Mouse (Mus musculus): ENCODE results near the gene Olfr1097. TPM values are rescaled to one million over a fixed set of nuclear protein-coding genes. Genes with fewer than 3 reads are reported as not detected.

The Olfr1097 gene
- total RNA-seq (2012; rRNA removed): not detected in 2 replicates

DNA sequence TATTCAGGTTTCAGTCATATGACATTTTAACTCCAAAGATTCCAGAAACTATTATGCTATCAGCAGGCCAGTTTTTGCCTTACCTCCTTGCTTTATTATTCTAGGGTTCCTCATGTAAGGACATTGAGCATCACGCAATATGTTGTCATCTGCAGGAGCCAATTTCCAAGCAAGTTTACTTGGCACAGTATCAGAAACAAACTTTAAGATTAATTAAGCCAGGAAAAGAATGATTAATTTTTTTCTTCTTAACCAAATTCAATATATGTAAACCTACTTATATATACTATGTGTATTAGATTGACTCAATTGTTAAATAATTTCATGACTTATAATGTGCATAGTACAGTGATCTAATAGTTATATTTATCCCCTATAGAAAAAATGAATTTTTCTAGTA, at the start of gene Olfr1097:
Olfr1097 (minus strand) TSS at position 101 of the 400 bp plus-strand sequence.
- in situ Hi-C loops (cut with MboI; ENCODE audit: low sequenced_read_pairs in 2 of 2, unreplicated experiment in 2 of 2): no loop called here
- Histone ChIP-seq H3K4me3 (ENCODE audit: insufficient read depth in 1 of 2, low read depth in 1 of 2, low read length in 2 of 2, poor library complexity in 1 of 2, severe bottlenecking in 1 of 2) (no peak within 1 kb of the TSS), H3K9me3 (ENCODE audit: control insufficient read depth, insufficient read depth, low read depth, low read length) (no peaks in the 10 kb centered on the region), H3K9ac (ENCODE audit: insufficient read depth, low read depth, low read length, poor library complexity, severe bottlenecking) (no peak within 1 kb of the TSS), H3K27ac (ENCODE audit: insufficient read depth, low read depth, low read length, poor library complexity, severe bottlenecking) (no peak within 1 kb of the TSS), H3K36me3 (ENCODE audit: control insufficient read depth, insufficient read depth, low read length, poor library complexity, severe bottlenecking) (no peaks in the 10 kb centered on the region), H3K4me1 (ENCODE audit: control insufficient read depth in 2 of 2, insufficient read depth in 2 of 2, low read length in 2 of 2, poor library complexity in 1 of 2) (no peaks in the 10 kb centered on the region)
- no peak for DNase-seq (ENCODE audit: low read depth, low spot score)
- TF ChIP-seq MAFK (IDR thresholded peaks at IDR 0.05; ENCODE audit: insufficient read depth, low read depth, low read length) (no peak), HCFC1 (IDR thresholded peaks at IDR 0.05; ENCODE audit: borderline replicate concordance, insufficient read depth, low read length) (no peak), ZNF384 (IDR thresholded peaks at IDR 0.05; ENCODE audit: low read depth, low read length) (no peak), CHD2 (IDR thresholded peaks at IDR 0.05; ENCODE audit: low read depth, low read length) (no peak), ZC3H11A (IDR thresholded peaks at IDR 0.05; ENCODE audit: borderline replicate concordance, low read depth, low read length) (no peak)

DNA sequence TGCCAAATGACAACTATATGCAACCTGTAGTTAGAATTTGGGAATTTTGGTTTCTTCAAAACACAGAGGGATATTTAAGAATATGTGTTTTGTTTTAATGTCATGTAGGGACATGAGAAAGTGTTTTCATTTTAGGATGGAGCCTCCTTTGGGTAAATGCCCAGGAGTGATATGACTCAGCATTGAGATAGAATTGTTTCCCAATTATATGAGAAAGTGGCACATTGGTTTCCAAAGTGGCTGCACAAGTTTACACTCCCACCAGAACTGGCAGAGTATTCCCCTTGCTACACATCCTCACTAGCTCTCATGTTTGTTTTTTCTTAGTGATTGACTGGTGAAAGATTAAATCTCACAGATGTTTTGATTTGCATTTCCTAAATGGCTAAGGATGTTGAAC, 34.5 kb upstream of the Olfr1097 start:
- Histone ChIP-seq H3K4me1 (ENCODE audit: control insufficient read depth in 2 of 2, insufficient read depth in 2 of 2, low read length in 2 of 2, poor library complexity in 1 of 2) (no peaks in the 10 kb centered on the region), H3K36me3 (ENCODE audit: control insufficient read depth, insufficient read depth, low read length, poor library complexity, severe bottlenecking) (no peaks in the 10 kb centered on the region), H3K9me3 (ENCODE audit: control insufficient read depth, insufficient read depth, low read depth, low read length) (no peaks in the 10 kb centered on the region), H3K4me3 (ENCODE audit: insufficient read depth in 1 of 2, low read depth in 1 of 2, low read length in 2 of 2, poor library complexity in 1 of 2, severe bottlenecking in 1 of 2) (no peak overlapping the region), H3K9ac (ENCODE audit: insufficient read depth, low read depth, low read length, poor library complexity, severe bottlenecking) (no peak overlapping the region), H3K27ac (ENCODE audit: insufficient read depth, low read depth, low read length, poor library complexity, severe bottlenecking) (no peak overlapping the region)
- no peak for DNase-seq (ENCODE audit: low read depth, low spot score)
- in situ Hi-C loops (cut with MboI; ENCODE audit: low sequenced_read_pairs in 2 of 2, unreplicated experiment in 2 of 2): no loop called here
- TF ChIP-seq HCFC1 (IDR thresholded peaks at IDR 0.05; ENCODE audit: borderline replicate concordance, insufficient read depth, low read length) (no peak), MAFK (IDR thresholded peaks at IDR 0.05; ENCODE audit: insufficient read depth, low read depth, low read length) (no peak), CHD2 (IDR thresholded peaks at IDR 0.05; ENCODE audit: low read depth, low read length) (no peak), ZC3H11A (IDR thresholded peaks at IDR 0.05; ENCODE audit: borderline replicate concordance, low read depth, low read length) (no peak), ZNF384 (IDR thresholded peaks at IDR 0.05; ENCODE audit: low read depth, low read length) (no peak)

DNA sequence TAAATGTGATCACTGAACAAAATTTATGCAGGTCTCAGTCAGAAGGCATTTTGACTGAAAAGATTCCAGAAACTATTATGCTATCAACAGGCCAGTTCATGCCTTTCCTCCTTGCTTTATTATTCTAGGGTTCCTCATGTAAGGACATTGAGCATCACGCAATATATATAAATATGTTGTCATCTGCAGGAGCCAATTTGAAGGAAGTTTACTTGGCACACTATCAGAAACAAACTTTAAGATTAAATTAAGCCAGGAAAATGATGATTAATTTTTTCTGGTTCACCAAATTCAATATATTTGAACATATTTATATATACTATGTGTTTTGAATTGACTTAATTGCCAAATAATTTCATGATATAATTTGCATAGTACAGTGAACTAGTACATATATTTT, 32.4 kb upstream of the Olfr1097 start, which contains the start of gene Olfr1098:
Olfr1098 (minus strand) TSS at position 101 of the 400 bp plus-strand sequence.
- H3K27ac ChIP-seq (ENCODE audit: insufficient read depth, low read depth, low read length, poor library complexity, severe bottlenecking): no peak within 1 kb of the TSS
- no peak within 1 kb of the TSS for H3K9ac ChIP-seq (ENCODE audit: insufficient read depth, low read depth, low read length, poor library complexity, severe bottlenecking)
- no peak for DNase-seq (ENCODE audit: low read depth, low spot score)
- no peaks in the 10 kb centered on the region for H3K36me3 ChIP-seq (ENCODE audit: control insufficient read depth, insufficient read depth, low read length, poor library complexity, severe bottlenecking)
- TF ChIP-seq ZNF384 (IDR thresholded peaks at IDR 0.05; ENCODE audit: low read depth, low read length) (no peak), HCFC1 (IDR thresholded peaks at IDR 0.05; ENCODE audit: borderline replicate concordance, insufficient read depth, low read length) (no peak), ZC3H11A (IDR thresholded peaks at IDR 0.05; ENCODE audit: borderline replicate concordance, low read depth, low read length) (no peak), CHD2 (IDR thresholded peaks at IDR 0.05; ENCODE audit: low read depth, low read length) (no peak), MAFK (IDR thresholded peaks at IDR 0.05; ENCODE audit: insufficient read depth, low read depth, low read length) (no peak)
- no peak within 1 kb of the TSS for H3K4me3 ChIP-seq (ENCODE audit: insufficient read depth in 1 of 2, low read depth in 1 of 2, low read length in 2 of 2, poor library complexity in 1 of 2, severe bottlenecking in 1 of 2)
- no peaks in the 10 kb centered on the region for H3K9me3 ChIP-seq (ENCODE audit: control insufficient read depth, insufficient read depth, low read depth, low read length)
- H3K4me1 ChIP-seq (ENCODE audit: control insufficient read depth in 2 of 2, insufficient read depth in 2 of 2, low read length in 2 of 2, poor library complexity in 1 of 2): no peaks in the 10 kb centered on the region
- in situ Hi-C loops (cut with MboI; ENCODE audit: low sequenced_read_pairs in 2 of 2, unreplicated experiment in 2 of 2): no loop called here

DNA sequence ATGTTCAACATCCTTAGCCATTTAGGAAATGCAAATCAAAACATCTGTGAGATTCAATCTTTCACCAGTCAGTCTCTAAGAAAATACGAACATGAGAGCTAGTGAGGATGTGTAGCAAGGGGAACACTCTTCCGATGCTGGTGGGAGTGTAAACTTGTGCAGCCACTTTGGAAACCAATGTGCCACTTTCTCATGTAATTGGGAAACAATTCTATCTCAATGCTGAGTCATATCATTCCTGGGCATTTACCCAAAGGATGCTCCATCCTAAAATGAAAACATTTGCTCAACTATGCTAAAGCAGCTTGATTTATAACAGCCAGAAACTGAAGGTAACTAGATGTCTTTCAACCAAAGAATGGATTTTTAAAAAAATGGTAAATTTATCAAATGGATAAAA, 13.6 kb upstream of the Olfr1097 start:
- Histone ChIP-seq H3K9me3 (ENCODE audit: control insufficient read depth, insufficient read depth, low read depth, low read length) (no peaks in the 10 kb centered on the region), H3K4me3 (ENCODE audit: insufficient read depth in 1 of 2, low read depth in 1 of 2, low read length in 2 of 2, poor library complexity in 1 of 2, severe bottlenecking in 1 of 2) (no peak overlapping the region), H3K9ac (ENCODE audit: insufficient read depth, low read depth, low read length, poor library complexity, severe bottlenecking) (no peak overlapping the region), H3K27ac (ENCODE audit: insufficient read depth, low read depth, low read length, poor library complexity, severe bottlenecking) (no peak overlapping the region), H3K4me1 (ENCODE audit: control insufficient read depth in 2 of 2, insufficient read depth in 2 of 2, low read length in 2 of 2, poor library complexity in 1 of 2) (no peaks in the 10 kb centered on the region), H3K36me3 (ENCODE audit: control insufficient read depth, insufficient read depth, low read length, poor library complexity, severe bottlenecking) (no peaks in the 10 kb centered on the region)
- in situ Hi-C loops (cut with MboI; ENCODE audit: low sequenced_read_pairs in 2 of 2, unreplicated experiment in 2 of 2): no loop called here
- no peak for DNase-seq (ENCODE audit: low read depth, low spot score)
- TF ChIP-seq CHD2 (IDR thresholded peaks at IDR 0.05; ENCODE audit: low read depth, low read length) (no peak), ZC3H11A (IDR thresholded peaks at IDR 0.05; ENCODE audit: borderline replicate concordance, low read depth, low read length) (no peak), ZNF384 (IDR thresholded peaks at IDR 0.05; ENCODE audit: low read depth, low read length) (no peak), MAFK (IDR thresholded peaks at IDR 0.05; ENCODE audit: insufficient read depth, low read depth, low read length) (no peak), HCFC1 (IDR thresholded peaks at IDR 0.05; ENCODE audit: borderline replicate concordance, insufficient read depth, low read length) (no peak)

DNA sequence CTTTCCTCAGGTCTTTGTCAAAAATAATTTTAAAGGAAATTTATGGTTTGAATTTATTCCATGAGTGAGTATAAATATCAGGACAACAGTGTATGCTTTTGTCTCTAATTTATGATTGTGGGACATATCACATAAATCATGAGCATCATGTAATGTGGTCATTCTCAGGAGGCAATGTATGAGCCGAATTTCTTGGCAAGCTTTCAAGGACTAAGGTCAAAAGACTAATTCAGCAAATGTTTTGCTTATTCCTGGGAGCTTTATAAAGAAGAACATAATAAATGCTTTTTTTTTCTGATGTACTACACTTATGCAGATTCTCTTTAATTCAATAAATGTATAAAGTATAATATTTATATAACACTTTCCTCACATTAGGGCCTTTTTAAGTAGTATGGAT, 17.3 kb downstream of the Olfr1097 start, which contains the start of gene Gm13723:
Gm13723 (minus strand) TSS at position 101 of the 400 bp plus-strand sequence.
- in situ Hi-C loops (cut with MboI; ENCODE audit: low sequenced_read_pairs in 2 of 2, unreplicated experiment in 2 of 2): no loop called here
- no peaks in the 10 kb centered on the region for H3K9me3 ChIP-seq (ENCODE audit: control insufficient read depth, insufficient read depth, low read depth, low read length)
- H3K4me1 ChIP-seq (ENCODE audit: control insufficient read depth in 2 of 2, insufficient read depth in 2 of 2, low read length in 2 of 2, poor library complexity in 1 of 2): no peaks in the 10 kb centered on the region
- no peak within 1 kb of the TSS for H3K4me3 ChIP-seq (ENCODE audit: insufficient read depth in 1 of 2, low read depth in 1 of 2, low read length in 2 of 2, poor library complexity in 1 of 2, severe bottlenecking in 1 of 2)
- H3K9ac ChIP-seq (ENCODE audit: insufficient read depth, low read depth, low read length, poor library complexity, severe bottlenecking): no peak within 1 kb of the TSS
- no peak within 1 kb of the TSS for H3K27ac ChIP-seq (ENCODE audit: insufficient read depth, low read depth, low read length, poor library complexity, severe bottlenecking)
- no peak for TF ChIP-seq ZNF384 (IDR thresholded peaks at IDR 0.05; ENCODE audit: low read depth, low read length)
- no peak for TF ChIP-seq MAFK (IDR thresholded peaks at IDR 0.05; ENCODE audit: insufficient read depth, low read depth, low read length)
- no peak for TF ChIP-seq ZC3H11A (IDR thresholded peaks at IDR 0.05; ENCODE audit: borderline replicate concordance, low read depth, low read length)
- TF ChIP-seq CHD2 (IDR thresholded peaks at IDR 0.05; ENCODE audit: low read depth, low read length): no peak
- TF ChIP-seq HCFC1 (IDR thresholded peaks at IDR 0.05; ENCODE audit: borderline replicate concordance, insufficient read depth, low read length): no peak
- no peak for DNase-seq (ENCODE audit: low read depth, low spot score)
- no peaks in the 10 kb centered on the region for H3K36me3 ChIP-seq (ENCODE audit: control insufficient read depth, insufficient read depth, low read length, poor library complexity, severe bottlenecking)

Data from ES-E14 (cell line).